Mouse (Mus musculus) midbrain, embryonic 16.5 days (tissue): ENCODE results near the gene Bpi. TPM values are rescaled to one million over a fixed set of nuclear protein-coding genes. Genes with fewer than 3 reads are reported as not detected.

Source experiments
- ATAC-seq: fragments of 200-750 bp; cut with Nextera tagmentation; 2 replicates; pipeline ENCODE4 v1.8.0; 2017; ENCODE audit warnings: moderate TSS enrichment
- H3K27ac ChIP-seq: fragments of 300-500 bp; sonication (generic); 2 replicates; pipeline ENCODE4 v1.5.1; 2014; ENCODE audit warnings: mild to moderate bottlenecking, low read length, mixed read lengths
- H3K27me3 ChIP-seq: fragments of 300-500 bp; sonication (generic); 2 replicates; pipeline ENCODE4 v1.6.1; 2014; ENCODE audit warnings: low read depth, low read length, mixed read lengths; ENCODE audit not compliant: control insufficient read depth, insufficient read depth
- H3K36me3 ChIP-seq: fragments of 300-500 bp; sonication (generic); 2 replicates; pipeline ENCODE4 v1.6.1; 2014; ENCODE audit warnings: mild to moderate bottlenecking, low read length, moderate library complexity, mixed read lengths; ENCODE audit not compliant: control insufficient read depth, insufficient read depth
- H3K4me1 ChIP-seq: fragments of 300-500 bp; sonication (generic); 2 replicates; pipeline ENCODE4 v1.6.1; 2014; ENCODE audit warnings: mild to moderate bottlenecking, low read length, mixed read lengths; ENCODE audit not compliant: control insufficient read depth, insufficient read depth
- H3K4me2 ChIP-seq: fragments of 300-500 bp; sonication (generic); 2 replicates; pipeline ENCODE4 v1.6.1; 2014; ENCODE audit warnings: mild to moderate bottlenecking, low read length, mixed read lengths
- H3K4me3 ChIP-seq: fragments of 300-500 bp; sonication (generic); 2 replicates; pipeline ENCODE4 v1.5.1; 2014; ENCODE audit warnings: low read depth, mild to moderate bottlenecking, low read length, moderate library complexity, mixed read lengths
- H3K9ac ChIP-seq: fragments of 300-500 bp; sonication (generic); 2 replicates; pipeline ENCODE4 v1.6.1; 2014; ENCODE audit warnings: low read depth, low read length, mixed read lengths
- H3K9me3 ChIP-seq: fragments of 300-500 bp; sonication (generic); replicated peaks from 2 replicates; pipeline ENCODE4 v1.6.1; 2014; ENCODE audit warnings: mild to moderate bottlenecking, low read length, mixed read lengths; ENCODE audit not compliant: control insufficient read depth, poor library complexity, severe bottlenecking
- WGBS: fragments of 180-500 bp; shearing (Covaris S2); extraction: QIAGEN DNeasy Blood & Tissue Kit; methylation state at CpG from one replicate; pipeline ENCODE4 v1.1.7; 2014; 5-methylcytosine and 5-hydroxymethylcytosine counted together
- microRNA-seq: library from miRNA; unstranded; fragments of <30 nt; microRNA quantifications from one replicate; pipeline ENCODE4, GENCODE M21; 2017
- polyA plus RNA-seq: library from polyadenylated mRNA; unstranded; fragments of >200 nt; fragmentation: Nextera tagmentation; extraction: Ambion mirVana; gene quantifications from 2 replicates; pipeline ENCODE4 v1.2.1, GENCODE M21; 2015

The Bpi gene
- polyA plus RNA-seq, 1 experiment from 2014 or later = not detected

DNA sequence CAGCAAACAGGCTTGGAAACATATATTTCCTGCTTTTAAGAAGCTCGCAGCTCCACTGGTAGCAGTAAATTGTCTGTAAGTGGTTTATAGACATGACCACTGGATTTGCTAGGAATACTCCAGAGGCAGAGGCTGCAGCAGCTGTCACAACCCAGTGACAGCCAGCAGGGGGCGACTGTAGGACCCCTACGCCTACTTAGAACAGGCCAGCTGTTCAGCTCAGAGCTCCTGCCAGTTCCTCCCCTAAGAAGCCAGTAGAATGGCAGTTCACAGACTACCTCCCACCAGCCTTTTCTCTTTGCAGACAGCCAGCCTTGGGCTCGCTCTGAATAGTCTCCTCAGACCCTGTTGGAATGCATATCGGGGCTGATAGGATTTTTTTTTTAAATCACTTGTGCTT lies 59.1 kb downstream of the Bpi start:
- H3K9me3 ChIP-seq = no peaks in the 10 kb centered on the region
- no peaks in the 10 kb centered on the region for H3K36me3 ChIP-seq
- H3K4me2 ChIP-seq = no peak overlapping the region
- H3K4me3 ChIP-seq = no peak overlapping the region
- H3K27me3 ChIP-seq = no peaks in the 10 kb centered on the region
- no peaks in the 10 kb centered on the region for H3K4me1 ChIP-seq
- WGBS = 9% methylated on average over 5 of the region's 5 CpGs
- H3K9ac ChIP-seq = no peak overlapping the region
- no peak overlapping the region for H3K27ac ChIP-seq
- ATAC-seq = peak; percentile 71

GRCm38 (mm10) chr2:158321596-158321995 lies 63.7 kb downstream of the Bpi start:
- H3K9me3 ChIP-seq = no peaks in the 10 kb centered on the region
- no peak overlapping the region for H3K27ac ChIP-seq
- WGBS = 91% methylated on average over 6 of the region's 6 CpGs
- H3K4me1 ChIP-seq = no peaks in the 10 kb centered on the region
- no peak overlapping the region for H3K4me3 ChIP-seq
- H3K4me2 ChIP-seq = no peak overlapping the region
- no peaks in the 10 kb centered on the region for H3K36me3 ChIP-seq
- no peak overlapping the region for H3K9ac ChIP-seq
- no peak for ATAC-seq
- no peaks in the 10 kb centered on the region for H3K27me3 ChIP-seq

GRCm38 (mm10) chr2:158322845-158323244 lies 65.0 kb downstream of the Bpi start:
- H3K4me2 ChIP-seq = no peak overlapping the region
- no peaks in the 10 kb centered on the region for H3K36me3 ChIP-seq
- no peaks in the 10 kb centered on the region for H3K27me3 ChIP-seq
- ATAC-seq = no peak
- no peaks in the 10 kb centered on the region for H3K9me3 ChIP-seq
- H3K4me1 ChIP-seq = no peaks in the 10 kb centered on the region
- 79% methylated on average over 3 of the region's 3 CpGs for WGBS
- H3K27ac ChIP-seq = no peak overlapping the region
- H3K9ac ChIP-seq = no peak overlapping the region
- no peak overlapping the region for H3K4me3 ChIP-seq

DNA sequence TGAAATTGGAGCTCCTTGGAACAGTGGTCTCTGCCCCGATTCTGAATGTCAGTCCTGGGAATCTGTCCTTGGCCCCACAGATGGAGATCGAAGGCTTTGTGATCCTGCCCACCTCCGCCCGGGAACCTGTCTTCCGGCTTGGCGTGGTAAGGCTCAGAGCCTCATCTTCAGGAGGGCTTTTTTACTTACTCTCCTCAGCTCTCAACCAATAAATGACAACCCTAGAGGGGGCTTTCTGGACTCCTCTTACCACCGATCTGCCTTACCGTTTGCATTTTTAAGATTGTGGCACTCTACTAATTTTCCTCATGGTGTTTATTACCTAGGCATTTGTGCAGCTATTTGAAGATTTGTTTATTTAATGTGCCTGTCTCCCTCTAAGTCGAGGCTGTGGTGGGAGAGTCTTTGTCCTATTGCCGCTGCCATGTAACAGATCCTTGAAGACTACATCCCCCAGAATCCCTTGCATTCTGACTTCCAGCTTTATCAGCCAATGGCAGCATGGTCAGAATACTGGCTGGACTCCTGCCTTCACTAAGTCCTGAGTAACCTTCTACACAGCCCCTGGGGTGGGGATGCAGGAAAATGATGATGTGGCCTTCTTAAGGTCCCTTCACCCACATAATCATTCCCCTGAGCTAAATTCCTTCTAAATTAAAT lies 66.8 kb downstream of the Bpi start:
- ATAC-seq = peak; percentile 84; the same call in 1 of the 2 replicates
- Histone ChIP-seq H3K4me2 (no peak overlapping the region), H3K4me3 (no peak overlapping the region), H3K9ac (peak overlapping the region; percentile 15; the same call in 1 of the 2 replicates), H3K4me1 (no peaks in the 10 kb centered on the region), H3K9me3 (no peaks in the 10 kb centered on the region), H3K27ac (no peak overlapping the region), H3K27me3 (no peaks in the 10 kb centered on the region), H3K36me3 (no peaks in the 10 kb centered on the region)
- WGBS = 50% methylated on average over 10 of the region's 10 CpGs

- Histone ChIP-seq H3K4me3 (no peak overlapping the region), H3K9me3 (no peaks in the 10 kb centered on the region), H3K27me3 (no peaks in the 10 kb centered on the region), H3K36me3 (no peaks in the 10 kb centered on the region), H3K9ac (no peak overlapping the region), H3K27ac (no peak overlapping the region), H3K4me1 (no peaks in the 10 kb centered on the region), H3K4me2 (no peak overlapping the region)
- 56% methylated on average over 8 of the region's 8 CpGs for WGBS
- no peak for ATAC-seq
These were observed 67.7 kb downstream of the Bpi start for GRCm38 (mm10) chr2:158325609-158326008.

Small RNA genes lying within 50 kb of the gene (microRNA-seq; reads per million reads assigned to microRNA genes)
- gene Mir7685 = not detected

Other genes starting within 250 kb of the Bpi start
- gene Tti1, start 229.7 kb upstream of the Bpi start, polyA plus RNA-seq = 17.2 and 20.2 TPM in 2 replicates
- gene Rprd1b, start 229.6 kb upstream of the Bpi start, polyA plus RNA-seq = 30.7 and 34.1 TPM in 2 replicates
- gene Tgm2, start 111.7 kb upstream of the Bpi start, polyA plus RNA-seq = 7.0 and 7.1 TPM in 2 replicates
- gene D630003M21Rik, start 28.9 kb upstream of the Bpi start, polyA plus RNA-seq = 1.7 and 1.8 TPM in 2 replicates
- 2.6 and 4.3 TPM in 2 replicates for gene Lbp, start 48.4 kb downstream of the Bpi start, polyA plus RNA-seq
- gene Snhg11, start 117.5 kb downstream of the Bpi start, polyA plus RNA-seq = 636 and 732 TPM in 2 replicates
- 19.9 and 25.2 TPM in 2 replicates for gene Ralgapb, start 151.8 kb downstream of the Bpi start, polyA plus RNA-seq
- gene Adig, start 244.5 kb downstream of the Bpi start, polyA plus RNA-seq = not detected in 2 replicates